In genomic region chr1:105663962-105664812, GRCm38 (mm10) we compare ENCODE assay signal across 8 mouse cellular contexts. TPM values are rescaled to one million over a fixed set of nuclear protein-coding genes. Genes with fewer than 3 reads are reported as not detected.
A peak's percentile ranks its signal among the peaks of the same experiment; 100 is the strongest.
DNase-seq lines count a peak whose midpoint lies in the region; ATAC-seq and TF ChIP-seq lines count a peak whose summit lies in the region.

No protein-coding gene starts in this region.

- H3ac ChIP-seq in C2C12 (ENCODE audit: control insufficient read depth, insufficient read length, low read depth), result peak overlapping the region; percentile 76

- DNase-seq in gastrocnemius, postnatal 14 days, result peak; percentile 7
- no peak for DNase-seq in gastrocnemius, adult 8-10 months (ENCODE audit: low spot score in 2 of 2)
- peak; percentile 28 for DNase-seq in c-Kit-negative CD71-positive TER-119-positive erythroid progenitor cells, embryonic 14.5 days (ENCODE audit: low read depth, low spot score)
- DNase-seq in ovary, postnatal 10 days (ENCODE audit: low spot score), result no peak

- no peaks in the 10 kb centered on the region for H3K9me3 ChIP-seq in heart, embryonic 15.5 days (replicated peaks)
- no peaks in the 10 kb centered on the region for H3K9me3 ChIP-seq in limb, embryonic 12.5 days

- H3K27me3 ChIP-seq in C2C12 (ENCODE audit: control insufficient read depth, insufficient read depth, insufficient read length), result no peaks in the 10 kb centered on the region
- H3K27me3 ChIP-seq in heart, embryonic 15.5 days, result no peaks in the 10 kb centered on the region
- no peaks in the 10 kb centered on the region for H3K27me3 ChIP-seq in limb, embryonic 12.5 days

- H3K79me3 ChIP-seq in C2C12 (ENCODE audit: low read depth), result peaks cover 61% of the 10 kb centered on the region

- intact Hi-C loops in gastrocnemius, postnatal 14 days (cut with DNase I; ENCODE audit: low total_unique reads), result no loop called here

- peak overlapping the region; percentile 78 for H3K9ac ChIP-seq in heart, embryonic 15.5 days
- peak overlapping the region; percentile 82 for H3K9ac ChIP-seq in limb, embryonic 12.5 days (replicated peaks)

- H3K4me2 ChIP-seq in heart, embryonic 15.5 days, result peak overlapping the region; percentile 91
- peak overlapping the region; percentile 86 for H3K4me2 ChIP-seq in limb, embryonic 12.5 days

- H3K4me1 ChIP-seq in heart, embryonic 15.5 days (replicated peaks), result peaks cover 10% of the 10 kb centered on the region
- H3K4me1 ChIP-seq in limb, embryonic 12.5 days (replicated peaks), result peaks cover 12% of the 10 kb centered on the region

- peak overlapping the region; percentile 90 for H3K4me3 ChIP-seq in C2C12 (ENCODE audit: insufficient read depth, poor library complexity, severe bottlenecking)
- peak overlapping the region; percentile 73 for H3K4me3 ChIP-seq in heart, embryonic 15.5 days
- H3K4me3 ChIP-seq in limb, embryonic 12.5 days (replicated peaks), result peak overlapping the region; percentile 94

- no peaks in the 10 kb centered on the region for H3K36me3 ChIP-seq in C2C12 (ENCODE audit: control insufficient read depth, insufficient read depth)
- H3K36me3 ChIP-seq in heart, embryonic 15.5 days, result no peaks in the 10 kb centered on the region
- H3K36me3 ChIP-seq in limb, embryonic 12.5 days, result no peaks in the 10 kb centered on the region

- WGBS in heart, embryonic 15.5 days, result under 1% methylated on average over 68 of the region's 68 CpGs
- under 1% methylated on average over 68 of the region's 68 CpGs for WGBS in limb, embryonic 12.5 days

- no peak for TF ChIP-seq CTCF in C2C12 (IDR thresholded peaks at IDR 0.05; ENCODE audit: control insufficient read depth, insufficient read depth, insufficient read length)

- peak; percentile 16 for ATAC-seq in heart, embryonic 15.5 days (replicated peaks; ENCODE audit: insufficient number of reproducible peaks, insufficient read depth, low FRiP score, low read depth)
- peak; percentile 8; the same call in 1 of the 2 replicates for ATAC-seq in limb, embryonic 12.5 days (ENCODE audit: insufficient number of reproducible peaks, insufficient read depth, low FRiP score, low TSS enrichment, low read depth)
- peak; percentile 12; the same call in 1 of the 2 replicates for ATAC-seq in monocyte, adult 5-6 weeks (replicated peaks; ENCODE audit: insufficient number of reproducible peaks, low FRiP score, low TSS enrichment, poor library complexity, severe bottlenecking)

- peak overlapping the region; percentile 60 for H3K27ac ChIP-seq in heart, embryonic 15.5 days
- H3K27ac ChIP-seq in limb, embryonic 12.5 days, result peak overlapping the region; percentile 82

- H3K79me2 ChIP-seq in C2C12 (ENCODE audit: control insufficient read depth, insufficient read depth), result peaks cover 72% of the 10 kb centered on the region

TF ChIP-seq in C2C12, 6 proteins besides CTCF, POLR2A, EP300 and RAD21:
- TF ChIP-seq FOSL1 (IDR thresholded peaks at IDR 0.05; ENCODE audit: insufficient read depth, low read length, poor library complexity, severe bottlenecking) (no peak), USF1 (IDR thresholded peaks at IDR 0.05; ENCODE audit: low read depth) (no peak), MYOD1 (IDR thresholded peaks at IDR 0.05; ENCODE audit: control insufficient read depth, insufficient read length, low read depth) (no peak), MYOG (IDR thresholded peaks at IDR 0.05; ENCODE audit: control insufficient read depth, extremely low read depth, insufficient read length) (no peak), CEBPB (IDR thresholded peaks at IDR 0.05; ENCODE audit: low read depth) (no peak), MAX (IDR thresholded peaks at IDR 0.05) (no peak)
TF ChIP-seq in C2C12: peak in this region for 0.

RNA-seq across cellular contexts. Expression of gene Relch, which starts 0.5 kb away (rescaled TPM):
- total RNA-seq in gastrocnemius, postnatal 14 days (2021), result 10 to 100 TPM; 10.1 to 12.8 TPM
- 10 to 100 TPM in 1 of 4 experiments, 1 to 10 TPM in 3; 7.3 to 10.3 (median 8.8) TPM for total RNA-seq in gastrocnemius, adult 8-10 months (2022)
- 7.3 TPM for polyA plus RNA-seq in C2C12 (2012; fragmentation: generic; extraction: Trizol)
- 14.9 and 18.3 TPM in 2 replicates for polyA plus RNA-seq in heart, embryonic 15.5 days (2015; fragmentation: Nextera tagmentation; extraction: Ambion mirVana)
- polyA plus RNA-seq in limb, embryonic 12.5 days (2016; fragmentation: Nextera tagmentation; extraction: Ambion mirVana), result 28.0 and 29.7 TPM in 2 replicates
- total RNA-seq in monocyte, adult 5-6 weeks (2017), result 57.6 to 91.4 TPM (median 58.8 TPM) in 3 replicates

RNA-seq across cellular contexts. Expression of gene Pign, which starts 0.7 kb away (rescaled TPM):
- total RNA-seq in gastrocnemius, postnatal 14 days (2021), result 1 to 10 TPM; 6.3 to 9.8 TPM
- total RNA-seq in gastrocnemius, adult 8-10 months (2022), result 10 to 100 TPM in 1 of 4 experiments, 1 to 10 TPM in 3; 7.5 to 11.2 (median 8.3) TPM
- polyA plus RNA-seq in C2C12 (2012; fragmentation: generic; extraction: Trizol), result 7.7 TPM
- polyA plus RNA-seq in heart, embryonic 15.5 days (2015; fragmentation: Nextera tagmentation; extraction: Ambion mirVana), result 9.7 and 10.9 TPM in 2 replicates
- polyA plus RNA-seq in limb, embryonic 12.5 days (2016; fragmentation: Nextera tagmentation; extraction: Ambion mirVana), result 18.1 and 21.8 TPM in 2 replicates
- total RNA-seq in monocyte, adult 5-6 weeks (2017), result 23.6 to 55.7 TPM (median 29.9 TPM) in 3 replicates

Comparison
In these comparisons a context has a peak if more than half of its experiments do, and no peak if none do; other contexts are left out.
1. DNase-seq: peak in gastrocnemius, postnatal 14 days (single experiment) and c-Kit-negative CD71-positive TER-119-positive erythroid progenitor cells, embryonic 14.5 days (single experiment); none in gastrocnemius, adult 8-10 months (0 of 2) and ovary, postnatal 10 days (single experiment).
2. Peak in every context shown above with its lines, with median percentiles within 50 percentile points of each other: H3K4me3 ChIP-seq and ATAC-seq.